Mouse (Mus musculus) MEL (cell line): ENCODE data around the gene Uqcc1. TPM values are rescaled to one million over a fixed set of nuclear protein-coding genes. Genes with fewer than 3 reads are reported as not detected.

Experiments
- DNase-seq: peaks from one replicate; pipeline ENCODE4 v3.0.0; 2011; ENCODE audit warnings: low read depth, low spot score
- H3K27ac ChIP-seq: 2 replicates; pipeline ENCODE4 v1.5.1; 2012; ENCODE audit warnings: low read depth, mild to moderate bottlenecking, control low read depth, low read length, moderate library complexity; ENCODE audit not compliant: control insufficient read depth
- H3K27me3 ChIP-seq, 2 experiments: fragments of 150-350 bp in 1 of 2; sonication (generic) in 1 of 2; 2 replicates each; pipeline ENCODE4 v1.6.1; 2012; ENCODE audit warnings: low read length in 2 of 2, mild to moderate bottlenecking in 2 of 2, improper control_type of control experiment in 1 of 2, moderate library complexity in 1 of 2; ENCODE audit not compliant: insufficient read depth in 2 of 2, control insufficient read depth in 1 of 2
- H3K36me3 ChIP-seq, 2 experiments: 2 replicates each; pipeline ENCODE4 v1.6.1; 2012 to 2014; ENCODE audit warnings: low read length in 2 of 2, improper control_type of control experiment in 1 of 2, inconsistent platforms in 1 of 2, mild to moderate bottlenecking in 1 of 2; ENCODE audit not compliant: insufficient read depth in 2 of 2, control insufficient read depth in 1 of 2
- H3K4me1 ChIP-seq, 2 experiments: fragments of 150-350 bp in 1 of 2; sonication (generic) in 1 of 2; 2 replicates each; pipeline ENCODE4 v1.6.1; 2012; ENCODE audit warnings: low read length in 2 of 2, improper control_type of control experiment in 1 of 2, mild to moderate bottlenecking in 1 of 2; ENCODE audit not compliant: insufficient read depth in 2 of 2, control insufficient read depth in 1 of 2
- H3K4me3 ChIP-seq, 2 experiments: fragments of 150-350 bp in 1 of 2; sonication (generic) in 1 of 2; 2 replicates each; pipeline ENCODE4 v1.5.1; 2012; ENCODE audit warnings: low read depth in 2 of 2, low read length in 2 of 2, mild to moderate bottlenecking in 2 of 2, moderate library complexity in 2 of 2, control low read depth in 1 of 2, improper control_type of control experiment in 1 of 2; ENCODE audit not compliant: control insufficient read depth in 1 of 2, insufficient read depth in 1 of 2
- H3K79me2 ChIP-seq: 2 replicates; pipeline ENCODE4 v1.6.1; 2012; ENCODE audit warnings: mild to moderate bottlenecking, low read length, moderate library complexity; ENCODE audit not compliant: control insufficient read depth, poor library complexity, insufficient read depth
- H3K9ac ChIP-seq: 2 replicates; pipeline ENCODE4 v1.6.1; 2012; ENCODE audit warnings: low read depth, mild to moderate bottlenecking, control low read depth, low read length, moderate library complexity; ENCODE audit not compliant: control insufficient read depth, poor library complexity, severe bottlenecking
- H3K9me3 ChIP-seq: fragments of 150-350 bp; sonication (generic); replicated peaks from 2 replicates; pipeline ENCODE4 v1.6.1; 2012; ENCODE audit warnings: mild to moderate bottlenecking, low read length, improper control_type of control experiment, moderate library complexity; ENCODE audit not compliant: insufficient read depth
- BHLHE40 ChIP-seq: IDR thresholded peaks from 2 replicates; pipeline ENCODE4 v1.6.1; 2012; ENCODE audit warnings: low read depth, mild to moderate bottlenecking, inconsistent platforms, low read length, improper control_type of control experiment, borderline replicate concordance
- CHD2 ChIP-seq: IDR thresholded peaks from 2 replicates; pipeline ENCODE4 v1.6.1; 2011; ENCODE audit warnings: low read length, improper control_type of control experiment
- CTCF ChIP-seq, 3 experiments: IDR thresholded peaks in 2 of 3; conservative IDR thresholded peaks in 1 of 3; 2 replicates each; pipeline ENCODE4 v1.5.1; 2011 to 2012; ENCODE audit warnings: low read length in 3 of 3, low read depth in 2 of 3, mild to moderate bottlenecking in 2 of 3, improper control_type of control experiment in 1 of 3, inconsistent platforms in 1 of 3, mixed read lengths in 1 of 3, moderate library complexity in 1 of 3; ENCODE audit not compliant: control insufficient read depth in 1 of 3, insufficient read depth in 1 of 3, poor library complexity in 1 of 3, severe bottlenecking in 1 of 3
- ELF1 ChIP-seq: IDR thresholded peaks from 2 replicates; pipeline ENCODE4 v1.6.1; 2014; ENCODE audit warnings: low read depth, mild to moderate bottlenecking, inconsistent platforms, low read length, improper control_type of control experiment, moderate library complexity
- EP300 ChIP-seq, 2 experiments: IDR thresholded peaks; 2 replicates each; pipeline ENCODE4 v1.6.1; 2011; ENCODE audit warnings: improper control_type of control experiment in 2 of 2, low read length in 2 of 2, low read depth in 1 of 2, mild to moderate bottlenecking in 1 of 2
- ETS1 ChIP-seq: IDR thresholded peaks from 2 replicates; pipeline ENCODE4 v1.6.1; 2012; ENCODE audit warnings: low read depth, mild to moderate bottlenecking, inconsistent platforms, low read length, improper control_type of control experiment, moderate library complexity
- GATA1 ChIP-seq: IDR thresholded peaks from 2 replicates; pipeline ENCODE4 v1.6.1; 2011; ENCODE audit warnings: low read depth, low read length, improper control_type of control experiment
- HCFC1 ChIP-seq: IDR thresholded peaks from 2 replicates; pipeline ENCODE4 v1.6.1; 2012; ENCODE audit warnings: low read depth, mild to moderate bottlenecking, inconsistent platforms, low read length, improper control_type of control experiment, moderate library complexity
- JUND ChIP-seq: IDR thresholded peaks from 2 replicates; pipeline ENCODE4 v1.6.1; 2011; ENCODE audit warnings: low read depth, mild to moderate bottlenecking, improper control_type of control experiment, low read length
- MAX ChIP-seq: IDR thresholded peaks from 2 replicates; pipeline ENCODE4 v1.6.1; 2011; ENCODE audit warnings: low read length, improper control_type of control experiment
- MAZ ChIP-seq: IDR thresholded peaks from 2 replicates; pipeline ENCODE4 v1.6.1; 2012; ENCODE audit warnings: low read depth, mild to moderate bottlenecking, inconsistent platforms, low read length, improper control_type of control experiment
- MXI1 ChIP-seq: IDR thresholded peaks from 2 replicates; pipeline ENCODE4 v1.6.1; 2011; ENCODE audit warnings: mild to moderate bottlenecking, low read depth, low read length, improper control_type of control experiment
- MYC ChIP-seq: IDR thresholded peaks from 2 replicates; pipeline ENCODE4 v1.6.1; 2011; ENCODE audit warnings: low read depth, mild to moderate bottlenecking, low read length, improper control_type of control experiment, moderate library complexity
- POLR2AphosphoS2 ChIP-seq: IDR thresholded peaks from 2 replicates; pipeline ENCODE4 v1.6.1; 2011; ENCODE audit warnings: low read length, improper control_type of control experiment
- POLR2AphosphoS5 ChIP-seq: IDR thresholded peaks from 2 replicates; pipeline ENCODE4 v1.6.1; 2012; ENCODE audit warnings: low read depth, borderline replicate concordance, mild to moderate bottlenecking, inconsistent platforms, low read length, moderate library complexity, mixed read lengths
- SIN3A ChIP-seq: IDR thresholded peaks from 2 replicates; pipeline ENCODE4 v1.6.1; 2012; ENCODE audit warnings: low read length, improper control_type of control experiment, inconsistent platforms
- TAL1 ChIP-seq: IDR thresholded peaks from 2 replicates; pipeline ENCODE4 v1.6.1; 2012; ENCODE audit warnings: mild to moderate bottlenecking, inconsistent platforms, low read length, moderate library complexity, mixed read lengths
- TBP ChIP-seq: IDR thresholded peaks from 2 replicates; pipeline ENCODE4 v1.8.0; 2011; ENCODE audit warnings: low read depth, low read length, improper control_type of control experiment
- TCF12 ChIP-seq: IDR thresholded peaks from 2 replicates; pipeline ENCODE4 v1.6.1; 2014; ENCODE audit warnings: low read depth, mild to moderate bottlenecking, inconsistent platforms, low read length, improper control_type of control experiment, moderate library complexity
- UBTF ChIP-seq: IDR thresholded peaks from 2 replicates; pipeline ENCODE4 v1.6.1; 2012; ENCODE audit warnings: low read depth, mild to moderate bottlenecking, inconsistent platforms, low read length, improper control_type of control experiment, moderate library complexity, borderline replicate concordance; ENCODE audit not compliant: insufficient read depth
- USF1 ChIP-seq: IDR thresholded peaks from 2 replicates; pipeline ENCODE4 v1.6.1; 2014; ENCODE audit warnings: low read depth, mild to moderate bottlenecking, inconsistent platforms, low read length, improper control_type of control experiment, moderate library complexity
- polyA plus RNA-seq, 2 experiments: library from polyadenylated mRNA; stranded (reverse) in 1 of 2; unstranded in 1 of 2; fragments of >175 nt in 1 of 2; fragments of >200 nt in 1 of 2; gene quantifications; 2 replicates each; pipeline versions ENCODE4 v1.2.1 to v1.2.4; 2012; ENCODE audit warnings: low replicate concordance in 2 of 2, low read depth in 1 of 2; ENCODE audit not compliant: insufficient read length in 2 of 2, insufficient read depth in 1 of 2, missing spikeins in 1 of 2
- total RNA-seq: library from RNA; depleted of rRNA; stranded (reverse); fragments of 300-350 nt; gene quantifications from 2 replicates; pipeline ENCODE4 v1.2.3, GENCODE M21; 2012

Uqcc1 gene
- total and polyA plus RNA-seq, 3 experiments: 61.0 to 83.1 TPM; not detected in 1

- no peaks in the 10 kb centered on the region; the same call in 1 of the 2 replicates for H3K79me2 ChIP-seq
- no peak for DNase-seq
- H3K4me3 ChIP-seq: no peak overlapping the region
- no peak overlapping the region for H3K27ac ChIP-seq
- H3K9ac ChIP-seq: no peak overlapping the region
- H3K4me1 ChIP-seq: peaks cover 9 to 20% of the 10 kb centered on the region in 2 experiments
- peaks cover 0 to 20% of the 10 kb centered on the region in 2 experiments; a peak in 2 of 4 replicates for H3K36me3 ChIP-seq
- H3K27me3 ChIP-seq: no peaks in the 10 kb centered on the region
- no peaks in the 10 kb centered on the region for H3K9me3 ChIP-seq
- TF ChIP-seq POLR2AphosphoS2 (no peak), TBP (no peak), EP300 (IDR thresholded peaks at IDR 0.05; ENCODE audit: low read depth in 1 of 2, low read length in 2 of 2) (no peak), BHLHE40 (no peak), CHD2 (no peak), USF1 (no peak), MAZ (no peak)
Observed at GRCm38 (mm10) chr2:155949362-155949761, 19.3 kb upstream of the Uqcc1 start.

DNA sequence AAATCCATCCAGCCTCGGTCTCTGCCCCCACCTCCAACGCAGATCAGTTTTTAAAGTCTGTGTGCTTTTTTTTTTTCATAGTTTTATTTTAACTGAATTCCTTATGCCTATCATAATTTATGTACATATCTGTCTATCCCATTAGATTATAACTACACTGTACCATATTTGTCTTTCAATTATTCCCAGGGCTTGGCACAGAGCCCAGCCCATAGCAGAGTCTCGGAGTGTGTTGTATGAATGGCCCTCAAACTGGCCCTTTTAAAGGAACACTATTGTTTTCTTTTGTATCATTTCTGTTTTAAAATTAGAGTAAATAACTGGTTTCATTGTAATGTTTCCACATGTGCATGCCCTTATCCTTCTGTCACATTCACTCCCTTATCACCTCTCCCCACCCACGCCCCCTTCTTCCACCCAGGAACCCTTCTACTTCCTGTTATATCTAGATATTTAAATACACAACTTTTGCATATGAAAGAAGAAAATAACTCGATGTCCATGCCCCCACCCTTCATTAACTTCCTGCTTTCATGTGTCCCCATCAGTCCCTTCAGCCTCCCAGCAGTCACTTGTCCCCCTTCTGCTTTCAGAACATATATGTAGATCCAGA is 17.4 kb upstream of the Uqcc1 start:
- peak overlapping the region; percentile 60 for H3K9ac ChIP-seq
- H3K9me3 ChIP-seq: no peaks in the 10 kb centered on the region
- peaks cover 9 to 20% of the 10 kb centered on the region in 2 experiments for H3K4me1 ChIP-seq
- peak; percentile 91 for DNase-seq
- peak overlapping the region; percentile 89 for H3K27ac ChIP-seq
- H3K79me2 ChIP-seq: no peaks in the 10 kb centered on the region; the same call in 1 of the 2 replicates
- H3K4me3 ChIP-seq: peak overlapping the region; percentile 30 to 36
- peaks cover 0 to 20% of the 10 kb centered on the region in 2 experiments; a peak in 2 of 4 replicates for H3K36me3 ChIP-seq
- H3K27me3 ChIP-seq: no peaks in the 10 kb centered on the region
- peak; percentile 96 for TF ChIP-seq MXI1
- TF ChIP-seq HCFC1: peak; percentile 49; the same call in 1 of the 2 replicates
- TF ChIP-seq POLR2AphosphoS5: no peak
- peak; percentile 79 for TF ChIP-seq TCF12
- TF ChIP-seq SIN3A: peak; percentile 97
- TF ChIP-seq MAX: 0 out of 2 replicates have a peak, but pooled peaks have one; percentile 72
- TF ChIP-seq JUND: no peak
- TF ChIP-seq ETS1: peak; percentile 91
- peak; percentile 80 for TF ChIP-seq ELF1
- TF ChIP-seq CTCF (IDR thresholded peaks at IDR 0.05 in 2 of 3, conservative IDR thresholded peaks at IDR 0.05 in 1 of 3; ENCODE audit: control insufficient read depth in 1 of 3, insufficient read depth in 1 of 3, low read depth in 2 of 3, low read length in 3 of 3, poor library complexity in 1 of 3, severe bottlenecking in 1 of 3): no peak
- TF ChIP-seq UBTF: no peak
- TF ChIP-seq TAL1: peak; percentile 70
- TF ChIP-seq MYC: peak; percentile 86
- peak; percentile 93 for TF ChIP-seq GATA1
- TF ChIP-seq MAZ: peak; percentile 83
- TF ChIP-seq EP300 (IDR thresholded peaks at IDR 0.05; ENCODE audit: low read depth in 1 of 2, low read length in 2 of 2): peak; percentile 66 to 87
- peak; percentile 76; the same call in 1 of the 2 replicates for TF ChIP-seq BHLHE40
